Mouse (Mus musculus): ENCODE results near the gene Psmd13. TPM values are rescaled to one million over a fixed set of nuclear protein-coding genes. Genes with fewer than 3 reads are reported as not detected.

Psmd13 gene
- polyA plus RNA-seq (2012; rRNA removed; ENCODE audit: low replicate concordance): 48.3 and 59.6 TPM in 2 replicates

DNA sequence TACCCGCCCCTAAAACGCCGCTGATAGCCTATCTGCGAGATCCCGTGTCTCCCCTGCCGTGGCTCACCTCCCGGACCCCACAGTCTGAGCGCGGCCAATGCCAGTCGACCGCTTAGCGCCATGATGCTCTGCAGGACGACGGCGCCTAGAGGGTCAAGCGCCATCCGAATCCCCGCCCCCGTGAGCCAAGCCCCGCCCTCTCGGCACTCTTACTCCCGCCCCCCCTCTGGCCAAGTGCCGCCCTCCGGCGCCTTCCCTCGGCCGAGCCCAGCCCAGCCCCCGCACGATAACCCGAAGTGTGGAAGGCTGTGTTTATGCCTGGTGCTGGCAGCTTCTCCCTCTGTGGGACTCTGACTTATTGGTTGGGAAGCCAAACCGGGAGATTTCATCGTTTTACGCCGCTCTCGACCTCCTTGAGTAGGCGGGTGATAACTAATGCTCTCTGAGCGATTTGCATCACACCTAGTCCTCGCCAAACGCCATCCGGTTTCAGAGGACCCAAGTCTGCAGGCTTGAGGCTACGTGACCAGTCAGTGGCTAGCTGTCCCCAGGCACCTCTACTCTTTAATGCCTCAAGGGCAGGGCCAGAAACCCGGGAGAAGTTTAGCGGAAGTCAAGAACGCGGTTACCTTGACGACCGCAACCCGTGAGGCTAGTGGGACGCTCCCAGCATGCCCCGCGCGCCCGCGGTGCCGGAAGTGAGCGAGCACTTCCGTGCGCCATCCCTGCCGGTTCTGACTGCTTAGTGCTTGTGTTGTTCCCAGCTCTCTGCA, at the start of gene Psmd13, which contains the start of gene Sirt3:
Psmd13 (plus strand) TSS at position 273 of the 773 bp plus-strand sequence.
Sirt3 (minus strand) TSS at position 614 of the 773 bp plus-strand sequence.

DNA sequence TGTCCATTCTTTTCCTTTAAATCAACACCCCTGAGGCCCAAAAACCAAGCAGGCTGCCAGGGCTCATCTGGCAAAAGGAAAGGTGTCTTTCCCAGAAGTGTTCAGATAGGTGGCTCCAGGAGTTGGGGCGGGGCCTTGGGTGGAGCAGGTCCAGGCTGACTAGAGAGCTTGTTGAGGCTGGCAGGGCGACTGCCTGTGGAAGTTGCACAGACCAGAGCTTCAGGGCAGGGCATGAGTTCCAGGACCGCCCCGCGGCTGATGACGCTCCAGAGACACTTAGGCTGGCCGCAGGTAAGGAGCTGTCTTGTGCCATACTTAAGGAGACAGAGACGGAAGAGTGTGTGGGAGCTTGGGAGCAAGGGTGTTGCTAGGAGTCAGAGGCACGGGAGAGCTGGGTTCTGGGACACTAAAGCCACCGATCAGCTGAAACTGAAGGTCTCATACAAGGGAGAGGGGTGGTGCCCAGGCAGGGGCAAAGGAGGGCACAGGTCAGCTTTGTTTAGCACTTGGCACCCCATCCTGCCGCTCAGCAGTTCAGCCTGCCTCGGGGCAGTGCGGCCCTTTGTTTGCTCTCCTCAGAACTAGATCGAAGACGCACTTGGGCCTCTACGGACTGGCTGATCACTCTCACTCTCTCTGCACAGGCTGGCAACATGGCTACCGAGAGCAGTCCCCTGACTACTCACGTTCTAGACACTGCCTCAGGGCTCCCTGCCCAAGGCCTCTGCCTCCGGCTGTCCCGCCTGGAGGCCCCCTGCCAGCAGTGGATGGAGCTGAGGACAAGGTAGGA, 46.6 kb upstream of the Psmd13 start, which contains the start of gene Urah:
Urah (plus strand) TSS at position 51 of the 790 bp plus-strand sequence.

DNA sequence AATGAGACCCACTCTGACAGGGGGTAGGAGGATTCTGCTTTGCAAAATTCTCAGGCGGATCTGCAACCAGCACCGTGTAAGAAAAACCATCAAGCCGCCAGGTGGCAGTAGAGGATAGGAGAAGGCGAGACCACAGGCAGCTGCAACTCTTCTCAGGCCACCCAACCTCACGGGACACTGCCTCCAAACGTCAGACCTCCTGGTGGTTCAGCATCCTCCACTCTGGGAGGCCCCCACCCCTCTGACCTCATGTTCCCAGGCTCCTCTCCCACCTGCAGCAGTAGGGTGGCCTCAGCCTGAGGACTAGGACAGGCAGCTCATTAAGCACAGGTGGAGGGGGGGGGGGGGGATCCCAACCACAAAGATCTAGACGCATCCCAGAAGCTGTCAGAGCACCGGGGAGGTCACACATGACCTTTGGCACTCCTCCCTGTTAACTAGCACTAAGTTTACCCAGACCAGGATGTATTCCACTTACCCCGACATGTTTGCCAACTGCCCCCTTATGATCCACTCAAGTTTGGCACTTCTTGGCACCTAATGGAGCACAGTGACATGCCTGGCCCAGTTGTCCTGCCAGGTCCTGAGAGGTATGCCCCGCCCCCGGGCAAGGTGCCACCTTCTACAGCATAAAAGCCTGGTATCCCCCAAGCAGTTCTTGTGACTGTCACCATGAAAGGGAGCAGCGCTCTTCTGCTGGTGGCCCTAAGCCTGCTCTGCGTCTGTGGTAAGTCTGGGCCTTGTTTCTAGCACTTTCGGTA, 36.7 kb upstream of the Psmd13 start, which contains the start of gene Scgb1c1:
Scgb1c1 (plus strand) TSS at position 643 of the 761 bp plus-strand sequence.

DNA sequence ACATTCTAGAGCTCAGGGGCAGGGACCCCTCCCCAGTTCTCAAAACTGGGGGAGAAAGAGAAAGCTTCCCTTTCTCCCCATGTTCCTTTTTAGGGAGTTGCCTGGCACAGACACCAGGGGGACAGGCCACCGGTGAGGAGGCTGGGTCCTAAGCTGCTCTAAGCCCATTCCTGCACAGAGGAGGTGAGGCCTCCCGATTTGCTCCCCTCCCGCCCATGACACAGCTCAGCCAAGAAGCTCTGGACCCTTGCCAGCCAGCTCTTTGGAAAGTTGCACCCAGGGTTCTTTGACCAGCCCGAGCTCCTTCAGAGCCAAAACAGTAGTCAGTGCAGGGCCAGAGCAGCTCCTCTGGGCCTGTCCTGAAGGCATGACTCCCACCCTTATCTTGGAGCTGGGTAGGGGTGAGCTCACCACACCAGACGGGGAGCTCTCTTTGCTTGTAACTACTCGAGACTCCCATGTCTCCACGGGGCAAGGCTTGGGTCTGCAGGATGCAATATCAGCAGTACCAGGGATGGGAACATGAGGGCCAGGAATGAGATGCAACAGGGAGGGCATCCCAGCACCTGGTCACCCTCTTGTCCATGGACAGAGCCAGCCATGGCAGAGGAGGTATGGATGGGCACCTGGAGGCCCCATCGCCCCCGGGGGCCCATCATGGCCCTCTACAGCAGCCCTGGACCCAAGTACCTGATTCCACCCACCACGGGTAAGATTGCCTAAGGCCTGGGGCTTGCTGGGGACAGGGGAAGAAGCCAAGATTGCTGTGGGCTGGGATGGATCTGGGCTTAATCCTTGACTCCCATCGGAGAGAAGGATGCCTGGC, 33.8 kb upstream of the Psmd13 start, which contains the start of gene Odf3:
Odf3 (plus strand) TSS at position 51 of the 826 bp plus-strand sequence.

DNA sequence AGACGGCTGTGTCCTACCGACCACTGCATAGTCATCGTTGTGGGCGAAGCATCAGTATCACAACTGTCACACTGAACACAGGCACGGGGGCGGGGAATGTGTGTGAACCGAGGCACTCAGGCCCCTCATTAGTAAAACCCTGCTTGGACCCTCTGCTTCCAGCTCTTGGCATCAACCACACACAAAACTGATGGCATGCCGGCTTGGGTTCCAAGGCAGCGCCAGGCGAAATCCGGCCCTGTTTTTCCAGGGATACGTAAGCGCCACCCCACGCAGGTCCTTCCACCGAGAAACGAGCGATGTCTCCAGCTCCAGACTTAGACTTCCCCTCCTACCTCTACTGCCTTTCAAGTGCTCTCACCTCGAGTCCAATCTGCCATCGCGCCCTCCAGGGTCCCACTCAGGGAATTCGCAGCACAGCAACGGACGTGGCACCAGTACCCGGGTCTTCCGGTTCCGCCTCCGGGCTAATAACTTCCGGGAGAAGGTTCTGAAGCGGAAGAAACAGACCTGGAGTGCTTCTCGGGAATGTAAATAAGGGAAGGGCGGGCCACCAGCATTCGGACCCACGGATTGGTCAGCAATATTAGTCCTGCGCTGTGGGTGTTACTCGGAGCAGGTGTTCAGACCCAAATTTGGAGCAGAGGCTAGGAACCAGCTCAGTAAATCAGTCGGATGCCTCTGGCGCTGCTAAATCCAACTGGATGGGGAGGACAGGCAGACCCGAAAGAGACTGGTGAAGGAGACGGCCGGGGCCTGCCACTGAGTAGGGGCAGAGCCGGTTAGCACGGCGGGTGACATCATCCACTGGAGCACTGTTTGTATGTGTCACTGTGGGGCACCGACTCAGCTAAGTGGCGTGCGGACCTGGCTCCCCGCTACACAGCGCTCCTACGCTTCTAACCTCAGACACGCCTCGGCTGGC, 25.6 kb upstream of the Psmd13 start, which contains the start of gene Gm45785:
Gm45785 (minus strand) TSS at position 472 of the 925 bp plus-strand sequence.

DNA sequence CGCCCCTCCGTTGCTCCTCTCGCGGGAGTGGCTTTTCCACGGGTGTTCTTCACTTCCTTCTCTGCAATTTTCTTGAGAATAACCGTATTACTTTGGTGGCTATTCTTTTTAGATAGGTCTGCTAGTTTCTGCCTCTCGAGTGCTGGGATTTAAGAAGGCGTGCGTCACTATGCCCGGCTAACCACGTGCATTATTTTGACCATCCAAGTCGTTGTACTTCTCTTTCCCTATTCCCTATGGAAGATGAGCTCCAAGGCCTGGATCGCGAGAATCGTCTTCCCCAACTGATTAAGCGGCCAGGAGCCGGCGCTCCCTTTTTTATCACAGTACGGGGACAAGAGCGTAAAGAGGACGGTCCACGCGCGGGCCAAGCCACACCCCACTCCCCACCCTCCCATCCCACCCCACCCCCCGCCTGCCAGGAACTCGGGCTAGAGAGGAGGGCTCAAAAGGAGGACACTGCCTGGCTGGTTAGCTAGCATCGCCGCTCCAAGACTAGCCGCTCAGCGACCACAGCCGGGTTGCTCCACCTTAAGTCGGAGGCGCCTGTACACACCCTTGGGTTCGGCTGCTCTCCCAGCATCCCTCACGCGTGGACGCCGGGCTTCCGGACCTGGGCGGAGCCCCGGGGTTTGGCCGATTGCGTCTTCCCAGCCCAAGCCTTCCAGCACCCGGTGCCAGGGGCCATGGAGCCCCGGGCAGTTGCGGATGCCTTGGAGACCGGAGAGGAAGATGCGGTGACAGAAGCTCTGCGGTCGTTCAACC, 24.8 kb upstream of the Psmd13 start, which contains the start of gene Ric8a:
Ric8a (plus strand) TSS at position 173 of the 765 bp plus-strand sequence.

DNA sequence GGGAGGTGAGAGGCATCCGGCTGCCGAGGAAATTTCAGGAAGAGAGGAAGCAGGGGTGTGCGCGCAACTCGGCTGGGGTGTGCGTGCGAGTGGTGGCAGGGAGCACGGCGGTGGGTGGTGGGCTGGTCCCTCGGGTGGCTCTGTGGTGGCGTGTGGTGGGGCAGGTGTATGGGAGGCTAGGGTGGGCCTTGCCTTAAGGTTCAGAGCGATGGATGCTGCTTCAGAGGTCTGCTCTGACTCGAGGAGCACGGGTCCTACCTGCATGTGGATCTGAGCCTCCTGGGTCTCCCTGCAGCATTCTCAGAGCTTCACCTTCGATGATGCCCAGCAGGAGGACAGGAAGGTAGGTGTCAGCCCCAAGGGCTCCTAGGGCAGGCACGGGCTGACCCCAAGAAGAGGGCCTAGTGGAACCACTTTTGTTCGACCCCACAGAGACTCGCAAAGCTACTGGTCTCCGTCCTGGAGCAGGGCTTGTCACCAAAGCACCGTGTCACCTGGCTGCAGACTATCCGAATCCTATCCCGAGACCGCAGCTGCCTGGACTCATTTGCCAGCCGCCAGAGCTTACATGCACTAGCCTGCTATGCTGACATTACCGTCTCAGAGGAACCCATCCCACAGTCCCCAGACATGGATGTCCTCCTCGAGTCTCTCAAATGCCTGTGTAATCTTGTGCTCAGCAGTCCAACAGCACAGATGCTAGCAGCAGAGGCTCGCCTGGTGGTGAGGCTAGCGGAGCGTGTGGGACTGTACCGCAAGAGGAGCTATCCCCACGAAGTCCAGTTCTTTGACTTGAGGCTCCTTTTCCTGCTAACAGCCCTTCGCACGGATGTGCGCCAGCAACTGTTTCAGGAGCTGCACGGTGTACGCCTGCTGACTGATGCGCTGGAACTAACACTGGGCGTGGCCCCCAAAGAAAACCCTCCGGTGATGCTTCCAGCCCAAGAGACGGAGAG, 23.9 kb upstream of the Psmd13 start, which contains the start of gene Bet1l:
Bet1l (minus strand) TSS at position 28 of the 956 bp plus-strand sequence.

DNA sequence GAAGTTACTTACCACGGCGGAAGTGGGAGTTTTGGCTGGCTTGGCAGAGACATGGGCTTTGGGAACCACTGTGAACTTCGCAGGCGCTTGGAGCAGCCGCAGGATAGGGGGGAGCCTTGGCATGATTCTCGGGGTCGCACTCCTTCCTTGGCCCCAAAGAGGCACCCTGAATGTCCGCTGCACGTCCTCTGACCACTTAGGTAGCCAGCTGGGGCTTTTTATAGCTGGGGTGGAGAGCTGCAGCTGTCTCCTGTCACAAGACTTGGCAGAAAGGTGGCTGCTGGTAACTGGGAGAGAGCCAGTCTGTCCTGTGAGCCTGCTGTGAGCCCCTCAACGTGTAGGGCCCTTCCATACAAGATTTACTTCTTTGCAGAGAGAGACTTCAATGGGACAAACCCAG, 18.5 kb downstream of the Psmd13 start, which contains the start of gene Cox8b:
Cox8b (minus strand) TSS at position 227 of the 400 bp plus-strand sequence.

DNA sequence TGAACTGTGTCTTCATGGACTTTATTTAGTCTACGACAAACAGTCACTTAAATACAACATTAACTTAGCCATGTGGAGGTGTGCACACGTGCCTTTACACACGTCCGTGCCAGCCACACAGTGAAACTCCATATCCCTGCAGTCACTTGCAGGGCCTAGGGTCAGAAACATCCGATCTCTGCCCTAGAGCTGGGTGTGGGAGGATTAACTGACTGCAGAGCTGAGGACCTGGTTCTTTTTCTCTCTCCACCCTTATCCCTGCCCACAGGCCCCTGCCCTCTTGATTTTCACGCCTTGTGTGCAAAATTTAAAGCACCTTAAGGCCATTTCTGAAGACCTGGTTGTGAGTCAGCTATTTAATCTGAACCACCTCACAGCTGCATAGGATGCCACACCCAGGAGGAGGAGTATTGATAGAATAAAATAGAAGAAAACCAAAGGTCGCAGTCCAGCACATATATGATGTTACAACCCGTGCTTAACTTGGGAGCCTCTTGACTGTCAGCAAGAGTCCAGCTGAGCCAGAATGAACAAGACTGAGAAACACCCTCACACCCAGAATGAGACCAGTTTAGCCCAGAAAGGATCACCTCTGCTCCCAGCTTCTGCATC, 38.8 kb downstream of the Psmd13 start, which contains the start of gene Nlrp6:
Nlrp6 (plus strand) TSS at position 485 of the 612 bp plus-strand sequence.

DNA sequence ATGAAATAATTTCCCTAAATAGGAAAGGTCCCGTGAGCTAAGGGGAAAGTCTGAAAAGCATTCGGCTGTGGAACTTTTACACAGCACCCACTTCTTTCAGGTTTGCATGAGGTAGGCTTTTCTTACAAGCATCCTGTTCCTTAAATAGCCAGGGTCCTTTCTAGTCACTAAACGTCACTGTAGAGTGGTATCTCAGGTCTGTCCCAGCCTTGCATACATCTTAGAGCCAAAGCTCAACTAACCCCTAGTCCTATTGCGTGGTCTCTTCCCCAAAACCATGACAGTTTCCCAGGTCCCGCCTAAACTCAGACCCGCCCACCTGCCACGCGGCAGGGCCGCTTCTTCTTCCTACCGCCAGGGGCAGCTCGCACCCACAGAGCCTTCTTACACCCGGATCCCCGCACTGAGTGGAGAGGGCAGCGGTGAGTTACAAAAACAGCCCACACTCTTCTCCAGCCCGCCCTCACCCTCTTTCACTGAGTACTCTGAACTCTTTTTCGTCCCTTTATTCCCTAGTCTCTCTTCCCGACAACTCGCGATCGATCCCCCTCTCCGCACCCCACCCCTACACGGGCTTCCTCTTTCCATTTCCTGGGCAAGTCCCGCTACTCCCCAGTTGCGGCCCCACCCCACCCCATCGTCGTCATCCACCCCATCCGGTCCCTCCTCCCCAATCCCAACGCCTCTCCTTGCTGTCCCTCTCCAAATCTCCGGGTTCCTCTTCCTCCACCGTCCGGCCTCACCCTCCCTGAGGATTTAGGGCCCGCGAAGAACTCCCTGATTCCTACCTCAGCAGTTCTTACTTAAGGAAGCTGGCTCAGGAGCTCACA, 59.7 kb downstream of the Psmd13 start, which contains the start of gene Pgghg:
Pgghg (plus strand) TSS at position 170 of the 830 bp plus-strand sequence.

Other genes with a start within 250 kb of the Psmd13 start
- gene Olfr53, start 235.5 kb upstream of the Psmd13 start, polyA plus RNA-seq (2012; rRNA removed; ENCODE audit: low replicate concordance): not detected in 2 replicates
- gene Olfr539, start 222.0 kb upstream of the Psmd13 start, polyA plus RNA-seq (2012; rRNA removed; ENCODE audit: low replicate concordance): not detected in 2 replicates
- not detected in 2 replicates for gene Olfr45, start 200.0 kb upstream of the Psmd13 start, polyA plus RNA-seq (2012; rRNA removed; ENCODE audit: low replicate concordance)
- gene Olfr541, start 184.7 kb upstream of the Psmd13 start, polyA plus RNA-seq (2012; rRNA removed; ENCODE audit: low replicate concordance): not detected in 2 replicates
- gene Cyp2e1, start 118.2 kb upstream of the Psmd13 start, polyA plus RNA-seq (2012; rRNA removed; ENCODE audit: low replicate concordance): 154 and 260 TPM in 2 replicates
- 0.12 and 0.17 TPM in 2 replicates for gene Syce1, start 94.1 kb upstream of the Psmd13 start, polyA plus RNA-seq (2012; rRNA removed; ENCODE audit: low replicate concordance)
- 0.02 and 0.07 TPM in 2 replicates for gene Zfp941, start 59.8 kb upstream of the Psmd13 start, polyA plus RNA-seq (2012; rRNA removed; ENCODE audit: low replicate concordance)
- gene Urah, start 47.0 kb upstream of the Psmd13 start, polyA plus RNA-seq (2012; rRNA removed; ENCODE audit: low replicate concordance): 35.9 and 51.0 TPM in 2 replicates
- gene Scgb1c1, start 36.4 kb upstream of the Psmd13 start, polyA plus RNA-seq (2012; rRNA removed; ENCODE audit: low replicate concordance): not detected in 2 replicates
- 0.19 and 0.24 TPM in 2 replicates for gene Odf3, start 34.2 kb upstream of the Psmd13 start, polyA plus RNA-seq (2012; rRNA removed; ENCODE audit: low replicate concordance)
- gene Gm45785, start 25.6 kb upstream of the Psmd13 start, polyA plus RNA-seq (2012; rRNA removed; ENCODE audit: low replicate concordance): not detected in 2 replicates
- gene Ric8a, start 25.0 kb upstream of the Psmd13 start, polyA plus RNA-seq (2012; rRNA removed; ENCODE audit: low replicate concordance): 125 and 131 TPM in 2 replicates
- 23.2 and 34.0 TPM in 2 replicates for gene Bet1l, start 24.4 kb upstream of the Psmd13 start, polyA plus RNA-seq (2012; rRNA removed; ENCODE audit: low replicate concordance)
- 29.0 and 45.3 TPM in 2 replicates for gene Sirt3, start 341 bp downstream of the Psmd13 start, polyA plus RNA-seq (2012; rRNA removed; ENCODE audit: low replicate concordance)
- 395 and 928 TPM in 2 replicates for gene Cox8b, start 18.5 kb downstream of the Psmd13 start, polyA plus RNA-seq (2012; rRNA removed; ENCODE audit: low replicate concordance)
- 0.30 TPM in 1 of 2 replicates, not detected in the other for gene Nlrp6, start 38.9 kb downstream of the Psmd13 start, polyA plus RNA-seq (2012; rRNA removed; ENCODE audit: low replicate concordance)
- gene Pgghg, start 59.4 kb downstream of the Psmd13 start, polyA plus RNA-seq (2012; rRNA removed; ENCODE audit: low replicate concordance): 49.9 and 60.2 TPM in 2 replicates
- 2.6 and 4.0 TPM in 2 replicates for gene Ifitm5, start 68.3 kb downstream of the Psmd13 start, polyA plus RNA-seq (2012; rRNA removed; ENCODE audit: low replicate concordance)
- gene Gm45717, start 74.0 kb downstream of the Psmd13 start, polyA plus RNA-seq (2012; rRNA removed; ENCODE audit: low replicate concordance): not detected in 2 replicates
- gene Ifitm2, start 74.0 kb downstream of the Psmd13 start, polyA plus RNA-seq (2012; rRNA removed; ENCODE audit: low replicate concordance): 1,072 and 1,260 TPM in 2 replicates
- gene Ifitm1, start 85.3 kb downstream of the Psmd13 start, polyA plus RNA-seq (2012; rRNA removed; ENCODE audit: low replicate concordance): 132 and 165 TPM in 2 replicates
- gene Ifitm3, start 128.8 kb downstream of the Psmd13 start, polyA plus RNA-seq (2012; rRNA removed; ENCODE audit: low replicate concordance): 410 and 816 TPM in 2 replicates
- gene Ifitm6, start 136.0 kb downstream of the Psmd13 start, polyA plus RNA-seq (2012; rRNA removed; ENCODE audit: low replicate concordance): 10.7 and 37.4 TPM in 2 replicates
- gene Gm17387, start 147.2 kb downstream of the Psmd13 start, polyA plus RNA-seq (2012; rRNA removed; ENCODE audit: low replicate concordance): not detected in 2 replicates
- gene B4galnt4, start 179.1 kb downstream of the Psmd13 start, polyA plus RNA-seq (2012; rRNA removed; ENCODE audit: low replicate concordance): 1.0 and 2.5 TPM in 2 replicates
- gene Pkp3, start 196.2 kb downstream of the Psmd13 start, polyA plus RNA-seq (2012; rRNA removed; ENCODE audit: low replicate concordance): 30.8 and 48.9 TPM in 2 replicates
- 30.1 and 44.1 TPM in 2 replicates for gene Sigirr, start 218.6 kb downstream of the Psmd13 start, polyA plus RNA-seq (2012; rRNA removed; ENCODE audit: low replicate concordance)
- gene Ano9, start 235.8 kb downstream of the Psmd13 start, polyA plus RNA-seq (2012; rRNA removed; ENCODE audit: low replicate concordance): 5.8 and 21.4 TPM in 2 replicates
- 33.0 and 42.5 TPM in 2 replicates for gene Ptdss2, start 240.4 kb downstream of the Psmd13 start, polyA plus RNA-seq (2012; rRNA removed; ENCODE audit: low replicate concordance)

All from mammary gland, adult 2 months (tissue).